Mouse (Mus musculus) megakaryocyte, embryonic 14.5 days (primary cell): ENCODE data around the gene Ntn1. TPM values are rescaled to one million over a fixed set of nuclear protein-coding genes. Genes with fewer than 3 reads are reported as not detected.
A peak's percentile ranks its signal among the peaks of the same experiment; 100 is the strongest.

ENCODE experiments used
- H3K27me3 ChIP-seq: replicated peaks from 2 replicates; pipeline ENCODE3; 2012; ENCODE audit warnings: inconsistent platforms
- H3K36me3 ChIP-seq: replicated peaks from 2 replicates; pipeline ENCODE3; 2012; ENCODE audit warnings: low read length, inconsistent platforms, mixed read lengths
- H3K4me1 ChIP-seq: 2 replicates; pipeline ENCODE4 v1.6.1; 2012; ENCODE audit warnings: inconsistent platforms
- H3K4me3 ChIP-seq: replicated peaks from 2 replicates; pipeline ENCODE3; 2012; ENCODE audit warnings: moderate library complexity, mild to moderate bottlenecking, inconsistent platforms
- H3K9me3 ChIP-seq: 2 replicates; pipeline ENCODE4 v1.6.1; 2012; ENCODE audit warnings: inconsistent platforms
- FLI1 ChIP-seq: IDR thresholded peaks from 2 replicates; pipeline ENCODE4 v1.6.1; 2012; ENCODE audit warnings: low read length, inconsistent platforms, mixed read lengths
- GATA1 ChIP-seq: IDR thresholded peaks from 3 replicates; pipeline ENCODE4 v1.6.1; 2012; ENCODE audit warnings: mixed read lengths, low read length, inconsistent platforms, borderline replicate concordance
- polyA plus RNA-seq: library from polyadenylated mRNA; stranded (reverse); fragments of >175 nt; gene quantifications from 2 replicates; pipeline ENCODE4 v1.2.3, GENCODE M21; 2012; ENCODE audit warnings: low replicate concordance; ENCODE audit not compliant: insufficient read depth

Gene Ntn1
- polyA plus RNA-seq, 1 experiment: 0.19 TPM

GRCm38 (mm10) chr11:68393897-68394490 lies 6.6 kb downstream of the Ntn1 start:
- peaks cover 21% of the 10 kb centered on the region for H3K9me3 ChIP-seq
- peaks cover 14% of the 10 kb centered on the region for H3K4me1 ChIP-seq
- no peak for TF ChIP-seq FLI1
- no peak for TF ChIP-seq GATA1
- no peaks in the 10 kb centered on the region for H3K36me3 ChIP-seq
- peaks cover 94% of the 10 kb centered on the region for H3K27me3 ChIP-seq
- H3K4me3 ChIP-seq: no peak overlapping the region

GRCm38 (mm10) chr11:68390381-68391287 lies 10.0 kb downstream of the Ntn1 start:
- H3K36me3 ChIP-seq: no peaks in the 10 kb centered on the region
- H3K4me3 ChIP-seq: no peak overlapping the region
- peaks cover 28% of the 10 kb centered on the region for H3K4me1 ChIP-seq
- TF ChIP-seq FLI1 (no peak), GATA1 (no peak)
- H3K9me3 ChIP-seq: peaks cover 15% of the 10 kb centered on the region
- H3K27me3 ChIP-seq: peaks cover 94% of the 10 kb centered on the region

GRCm38 (mm10) chr11:68389621-68390020 lies 11.0 kb downstream of the Ntn1 start:
- H3K36me3 ChIP-seq: no peaks in the 10 kb centered on the region
- no peak overlapping the region for H3K4me3 ChIP-seq
- peaks cover 38% of the 10 kb centered on the region for H3K4me1 ChIP-seq
- H3K9me3 ChIP-seq: peaks cover 15% of the 10 kb centered on the region
- TF ChIP-seq FLI1 (no peak), GATA1 (no peak)
- H3K27me3 ChIP-seq: peaks cover 96% of the 10 kb centered on the region

GRCm38 (mm10) chr11:68388655-68389015 lies 12.0 kb downstream of the Ntn1 start:
- H3K27me3 ChIP-seq: peaks cover 95% of the 10 kb centered on the region

GRCm38 (mm10) chr11:68387971-68388654 lies 12.5 kb downstream of the Ntn1 start:
- H3K36me3 ChIP-seq: no peaks in the 10 kb centered on the region
- no peak for TF ChIP-seq FLI1
- TF ChIP-seq GATA1: no peak
- peaks cover 41% of the 10 kb centered on the region for H3K4me1 ChIP-seq
- H3K9me3 ChIP-seq: peaks cover 15% of the 10 kb centered on the region
- peaks cover 97% of the 10 kb centered on the region for H3K27me3 ChIP-seq
- H3K4me3 ChIP-seq: no peak overlapping the region

More at GRCm38 (mm10) chr11:68388655-68389015, 12.0 kb downstream of the Ntn1 start:
- H3K9me3 ChIP-seq: peaks cover 15% of the 10 kb centered on the region
- H3K36me3 ChIP-seq: no peaks in the 10 kb centered on the region
- no peak for TF ChIP-seq FLI1
- TF ChIP-seq GATA1: no peak
- H3K4me1 ChIP-seq: peaks cover 41% of the 10 kb centered on the region
- H3K4me3 ChIP-seq: no peak overlapping the region

GRCm38 (mm10) chr11:68387441-68387760 lies 13.2 kb downstream of the Ntn1 start:
- no peak for TF ChIP-seq GATA1
- no peak for TF ChIP-seq FLI1
- no peaks in the 10 kb centered on the region for H3K36me3 ChIP-seq
- peak overlapping the region; percentile 93 for H3K4me3 ChIP-seq
- H3K4me1 ChIP-seq: peaks cover 41% of the 10 kb centered on the region
- H3K27me3 ChIP-seq: peaks cover 96% of the 10 kb centered on the region
- peaks cover 8% of the 10 kb centered on the region for H3K9me3 ChIP-seq

- H3K4me1 ChIP-seq: peaks cover 41% of the 10 kb centered on the region
- TF ChIP-seq FLI1: no peak
- TF ChIP-seq GATA1: no peak
- H3K27me3 ChIP-seq: peaks cover 96% of the 10 kb centered on the region
- H3K4me3 ChIP-seq: peak overlapping the region; percentile 93
- H3K9me3 ChIP-seq: peaks cover 2% of the 10 kb centered on the region
- H3K36me3 ChIP-seq: no peaks in the 10 kb centered on the region
These were observed 13.8 kb downstream of the Ntn1 start for GRCm38 (mm10) chr11:68386589-68387440.

GRCm38 (mm10) chr11:68385921-68386588 lies 14.6 kb downstream of the Ntn1 start:
- Histone ChIP-seq H3K36me3 (no peaks in the 10 kb centered on the region), H3K4me1 (peaks cover 38% of the 10 kb centered on the region), H3K9me3 (no peaks in the 10 kb centered on the region; the same call in 1 of the 2 replicates), H3K4me3 (peak overlapping the region; percentile 93), H3K27me3 (peaks cover 96% of the 10 kb centered on the region)
- TF ChIP-seq FLI1 (no peak), GATA1 (no peak)

GRCm38 (mm10) chr11:68385021-68385821 lies 15.4 kb downstream of the Ntn1 start:
- Histone ChIP-seq H3K4me3 (peak overlapping the region; percentile 93), H3K27me3 (peaks cover 95% of the 10 kb centered on the region), H3K9me3 (no peaks in the 10 kb centered on the region; the same call in 1 of the 2 replicates), H3K36me3 (no peaks in the 10 kb centered on the region), H3K4me1 (peaks cover 31% of the 10 kb centered on the region)
- TF ChIP-seq FLI1 (no peak), GATA1 (no peak)
